Mouse (Mus musculus): ENCODE results near the gene Olfr1217. TPM values are rescaled to one million over a fixed set of nuclear protein-coding genes. Genes with fewer than 3 reads are reported as not detected.

Olfr1217 gene
- polyA plus RNA-seq, 1 experiment from 2014 or later = not detected

Other genes starting within 250 kb of the Olfr1217 start
- gene Olfr1201, start 239.0 kb downstream of the Olfr1217 start, polyA plus RNA-seq (2014; fragmentation: Nextera tagmentation; extraction: Ambion mirVana) = not detected in 2 replicates
- not detected in 2 replicates for gene Olfr1202, start 217.6 kb downstream of the Olfr1217 start, polyA plus RNA-seq (2014; fragmentation: Nextera tagmentation; extraction: Ambion mirVana)
- not detected in 2 replicates for gene Olfr1205, start 202.3 kb downstream of the Olfr1217 start, polyA plus RNA-seq (2014; fragmentation: Nextera tagmentation; extraction: Ambion mirVana)
- not detected in 2 replicates for gene Olfr1204, start 182.8 kb downstream of the Olfr1217 start, polyA plus RNA-seq (2014; fragmentation: Nextera tagmentation; extraction: Ambion mirVana)
- gene Olfr1206, start 168.8 kb downstream of the Olfr1217 start, polyA plus RNA-seq (2014; fragmentation: Nextera tagmentation; extraction: Ambion mirVana) = not detected in 2 replicates
- not detected in 2 replicates for gene Olfr1208, start 129.8 kb downstream of the Olfr1217 start, polyA plus RNA-seq (2014; fragmentation: Nextera tagmentation; extraction: Ambion mirVana)
- gene Olfr1209, start 116.9 kb downstream of the Olfr1217 start, polyA plus RNA-seq (2014; fragmentation: Nextera tagmentation; extraction: Ambion mirVana) = not detected in 2 replicates
- not detected in 2 replicates for gene Olfr1211, start 94.0 kb downstream of the Olfr1217 start, polyA plus RNA-seq (2014; fragmentation: Nextera tagmentation; extraction: Ambion mirVana)
- not detected in 2 replicates for gene Olfr1212, start 78.1 kb downstream of the Olfr1217 start, polyA plus RNA-seq (2014; fragmentation: Nextera tagmentation; extraction: Ambion mirVana)
- not detected in 2 replicates for gene Gm13762, start 51.8 kb downstream of the Olfr1217 start, polyA plus RNA-seq (2014; fragmentation: Nextera tagmentation; extraction: Ambion mirVana)
- not detected in 2 replicates for gene Olfr1214, start 39.4 kb downstream of the Olfr1217 start, polyA plus RNA-seq (2014; fragmentation: Nextera tagmentation; extraction: Ambion mirVana)
- not detected in 2 replicates for gene Olfr1215, start 25.1 kb downstream of the Olfr1217 start, polyA plus RNA-seq (2014; fragmentation: Nextera tagmentation; extraction: Ambion mirVana)
- not detected in 2 replicates for gene Olfr1216, start 13.7 kb downstream of the Olfr1217 start, polyA plus RNA-seq (2014; fragmentation: Nextera tagmentation; extraction: Ambion mirVana)
- not detected in 2 replicates for gene Olfr1218, start 29.1 kb upstream of the Olfr1217 start, polyA plus RNA-seq (2014; fragmentation: Nextera tagmentation; extraction: Ambion mirVana)
- gene Olfr1219, start 51.4 kb upstream of the Olfr1217 start, polyA plus RNA-seq (2014; fragmentation: Nextera tagmentation; extraction: Ambion mirVana) = not detected in 2 replicates
- gene Olfr1220, start 74.8 kb upstream of the Olfr1217 start, polyA plus RNA-seq (2014; fragmentation: Nextera tagmentation; extraction: Ambion mirVana) = not detected in 2 replicates
- not detected in 2 replicates for gene Olfr1221, start 85.2 kb upstream of the Olfr1217 start, polyA plus RNA-seq (2014; fragmentation: Nextera tagmentation; extraction: Ambion mirVana)
- gene Olfr1222, start 101.0 kb upstream of the Olfr1217 start, polyA plus RNA-seq (2014; fragmentation: Nextera tagmentation; extraction: Ambion mirVana) = not detected in 2 replicates
- gene Olfr1223, start 119.5 kb upstream of the Olfr1217 start, polyA plus RNA-seq (2014; fragmentation: Nextera tagmentation; extraction: Ambion mirVana) = not detected in 2 replicates
- not detected in 2 replicates for gene Olfr1224-ps1, start 132.0 kb upstream of the Olfr1217 start, polyA plus RNA-seq (2014; fragmentation: Nextera tagmentation; extraction: Ambion mirVana)
- not detected in 2 replicates for gene Olfr1225, start 142.6 kb upstream of the Olfr1217 start, polyA plus RNA-seq (2014; fragmentation: Nextera tagmentation; extraction: Ambion mirVana)
- gene Olfr1226, start 168.0 kb upstream of the Olfr1217 start, polyA plus RNA-seq (2014; fragmentation: Nextera tagmentation; extraction: Ambion mirVana) = not detected in 2 replicates
- gene Olfr1228, start 222.0 kb upstream of the Olfr1217 start, polyA plus RNA-seq (2014; fragmentation: Nextera tagmentation; extraction: Ambion mirVana) = not detected in 2 replicates